Mouse (Mus musculus) midbrain, embryonic 10.5 days (tissue): Measurements from ENCODE around the gene Ppp3cb. TPM values are rescaled to one million over a fixed set of nuclear protein-coding genes. Genes with fewer than 3 reads are reported as not detected.
A peak's percentile ranks its signal among the peaks of the same experiment; 100 is the strongest.

ENCODE experiments used
- DNase-seq: peaks from one replicate; pipeline ENCODE4 v3.0.0-alpha.2; 2017; ENCODE audit warnings: low spot score
- H3K27ac ChIP-seq: fragments of 300-500 bp; sonication (generic); replicated peaks from 2 replicates; pipeline ENCODE4 v1.5.1; 2016; ENCODE audit warnings: mild to moderate bottlenecking
- H3K27me3 ChIP-seq: fragments of 300-500 bp; sonication (generic); 2 replicates; pipeline ENCODE4 v1.6.1; 2016; ENCODE audit warnings: low read depth, mild to moderate bottlenecking; ENCODE audit not compliant: poor library complexity, severe bottlenecking
- H3K36me3 ChIP-seq: fragments of 300-500 bp; sonication (generic); 2 replicates; pipeline ENCODE4 v1.6.1; 2016; ENCODE audit warnings: mild to moderate bottlenecking, moderate library complexity
- H3K4me1 ChIP-seq: fragments of 300-500 bp; sonication (generic); 2 replicates; pipeline ENCODE4 v1.6.1; 2016
- H3K4me3 ChIP-seq: fragments of 300-500 bp; sonication (generic); 2 replicates; pipeline ENCODE4 v1.5.1; 2016; ENCODE audit warnings: mild to moderate bottlenecking, moderate library complexity
- H3K9me3 ChIP-seq: fragments of 300-500 bp; sonication (generic); replicated peaks from 2 replicates; pipeline ENCODE4 v1.6.1; 2016; ENCODE audit warnings: mild to moderate bottlenecking
- WGBS: fragments of 180-500 bp; shearing (Covaris S2); methylation state at CpG from one replicate; pipeline ENCODE4 v1.1.7; 2016; 5-methylcytosine and 5-hydroxymethylcytosine counted together
- polyA plus RNA-seq: library from polyadenylated mRNA; unstranded; fragments of >200 nt; fragmentation: Nextera tagmentation; extraction: Ambion mirVana; gene quantifications from 2 replicates; pipeline ENCODE4 v1.2.1, GENCODE M21; 2016

Gene Ppp3cb
- polyA plus RNA-seq, 1 experiment from 2014 or later: 40.9 TPM

GRCm38 (mm10) chr14:20529643-20530042, 16.7 kb downstream of the Ppp3cb start:
- H3K27me3 ChIP-seq: no peaks in the 10 kb centered on the region
- peaks cover 55% of the 10 kb centered on the region for H3K36me3 ChIP-seq
- WGBS: 95% methylated on average over 4 of the region's 4 CpGs
- no peaks in the 10 kb centered on the region for H3K9me3 ChIP-seq
- no peak overlapping the region for H3K27ac ChIP-seq
- H3K4me1 ChIP-seq: no peaks in the 10 kb centered on the region
- DNase-seq: no peak
- no peak overlapping the region for H3K4me3 ChIP-seq

GRCm38 (mm10) chr14:20520179-20520578, 26.2 kb downstream of the Ppp3cb start:
- no peaks in the 10 kb centered on the region for H3K27me3 ChIP-seq
- no peak overlapping the region for H3K4me3 ChIP-seq
- WGBS: 95% methylated on average over 2 of the region's 2 CpGs
- H3K27ac ChIP-seq: no peak overlapping the region
- no peak for DNase-seq
- H3K9me3 ChIP-seq: no peaks in the 10 kb centered on the region
- peaks cover 80% of the 10 kb centered on the region for H3K36me3 ChIP-seq
- H3K4me1 ChIP-seq: no peaks in the 10 kb centered on the region

GRCm38 (mm10) chr14:20508424-20508823, 37.9 kb downstream of the Ppp3cb start:
- no peak for DNase-seq
- peaks cover 68% of the 10 kb centered on the region for H3K36me3 ChIP-seq

GRCm38 (mm10) chr14:20502966-20503365, 43.4 kb downstream of the Ppp3cb start:
- Histone ChIP-seq H3K27me3 (no peaks in the 10 kb centered on the region), H3K4me1 (no peaks in the 10 kb centered on the region), H3K4me3 (no peak overlapping the region), H3K27ac (no peak overlapping the region), H3K36me3 (peaks cover 64% of the 10 kb centered on the region), H3K9me3 (no peaks in the 10 kb centered on the region)
- no peak for DNase-seq
- 96% methylated on average over 10 of the region's 10 CpGs for WGBS

More at GRCm38 (mm10) chr14:20508424-20508823, 37.9 kb downstream of the Ppp3cb start:
- H3K27me3 ChIP-seq: no peaks in the 10 kb centered on the region
- no peak overlapping the region for H3K27ac ChIP-seq
- H3K4me3 ChIP-seq: no peak overlapping the region
- WGBS: 84% methylated on average over 2 of the region's 2 CpGs
- no peaks in the 10 kb centered on the region for H3K4me1 ChIP-seq
- H3K9me3 ChIP-seq: no peaks in the 10 kb centered on the region

- 92% methylated on average over 3 of the region's 3 CpGs for WGBS
- DNase-seq: no peak
- no peak overlapping the region for H3K27ac ChIP-seq
Measured at GRCm38 (mm10) chr14:20499982-20500381, 46.4 kb downstream of the Ppp3cb start.

GRCm38 (mm10) chr14:20496603-20497002, 49.8 kb downstream of the Ppp3cb start, which contains the start of gene Mss51:
Gene Mss51, minus strand, starts transcription at chr14:20496901.
- WGBS: 83% methylated on average over 2 of the region's 2 CpGs
- Histone ChIP-seq H3K27ac (no peak within 1 kb of the TSS), H3K4me1 (no peaks in the 10 kb centered on the region), H3K4me3 (no peak within 1 kb of the TSS), H3K9me3 (no peaks in the 10 kb centered on the region), H3K36me3 (peaks cover 81% of the 10 kb centered on the region), H3K27me3 (no peaks in the 10 kb centered on the region)
- DNase-seq: no peak

More at GRCm38 (mm10) chr14:20499982-20500381, 46.4 kb downstream of the Ppp3cb start:
- no peak overlapping the region for H3K4me3 ChIP-seq
- no peaks in the 10 kb centered on the region for H3K27me3 ChIP-seq
- no peaks in the 10 kb centered on the region for H3K4me1 ChIP-seq
- H3K9me3 ChIP-seq: no peaks in the 10 kb centered on the region
- H3K36me3 ChIP-seq: peaks cover 77% of the 10 kb centered on the region

GRCm38 (mm10) chr14:20486031-20486430, 60.3 kb downstream of the Ppp3cb start:
- Histone ChIP-seq H3K27me3 (no peaks in the 10 kb centered on the region), H3K4me1 (no peaks in the 10 kb centered on the region; the same call in 1 of the 2 replicates), H3K27ac (no peak overlapping the region), H3K9me3 (no peaks in the 10 kb centered on the region), H3K36me3 (peaks cover 55% of the 10 kb centered on the region), H3K4me3 (no peak overlapping the region)
- 95% methylated on average over 5 of the region's 5 CpGs for WGBS
- no peak for DNase-seq

GRCm38 (mm10) chr14:20482051-20482751, 64.2 kb downstream of the Ppp3cb start:
- no peak overlapping the region for H3K27ac ChIP-seq
- peaks cover 13% of the 10 kb centered on the region for H3K27me3 ChIP-seq
- H3K4me1 ChIP-seq: peaks cover 19% of the 10 kb centered on the region
- WGBS: 93% methylated on average over 7 of the region's 7 CpGs
- no peaks in the 10 kb centered on the region for H3K9me3 ChIP-seq
- peaks cover 34% of the 10 kb centered on the region for H3K36me3 ChIP-seq
- no peak overlapping the region for H3K4me3 ChIP-seq
- DNase-seq: no peak

GRCm38 (mm10) chr14:20481211-20481610, 65.2 kb downstream of the Ppp3cb start:
- Histone ChIP-seq H3K27ac (no peak overlapping the region), H3K27me3 (peaks cover 13% of the 10 kb centered on the region), H3K4me1 (peaks cover 24% of the 10 kb centered on the region), H3K36me3 (peaks cover 26% of the 10 kb centered on the region), H3K9me3 (no peaks in the 10 kb centered on the region), H3K4me3 (no peak overlapping the region)
- 25% methylated on average over 5 of the region's 5 CpGs for WGBS
- peak; percentile 26 for DNase-seq

GRCm38 (mm10) chr14:20480195-20480579, 66.2 kb downstream of the Ppp3cb start:
- Histone ChIP-seq H3K4me3 (peak overlapping the region; percentile 76), H3K27ac (no peak overlapping the region), H3K4me1 (peaks cover 24% of the 10 kb centered on the region), H3K9me3 (no peaks in the 10 kb centered on the region), H3K27me3 (peaks cover 13% of the 10 kb centered on the region), H3K36me3 (peaks cover 19% of the 10 kb centered on the region)
- DNase-seq: no peak
- WGBS: 88% methylated on average over 1 of the region's 1 CpGs

GRCm38 (mm10) chr14:20479291-20480194, 66.8 kb downstream of the Ppp3cb start, which contains the start of gene Anxa7:
Gene Anxa7, minus strand, starts transcription at chr14:20480133.
- peaks cover 13% of the 10 kb centered on the region for H3K36me3 ChIP-seq
- H3K27me3 ChIP-seq: peaks cover 13% of the 10 kb centered on the region
- H3K4me1 ChIP-seq: peaks cover 24% of the 10 kb centered on the region
- H3K27ac ChIP-seq: peak within 1 kb of the TSS; percentile 76
- 2% methylated on average over 48 of the region's 48 CpGs for WGBS
- DNase-seq: peak; percentile 64
- no peaks in the 10 kb centered on the region for H3K9me3 ChIP-seq
- peak within 1 kb of the TSS; percentile 76 for H3K4me3 ChIP-seq

GRCm38 (mm10) chr14:20478801-20479200, 67.6 kb downstream of the Ppp3cb start:
- WGBS: 25% methylated on average over 7 of the region's 7 CpGs
- no peak for DNase-seq
- Histone ChIP-seq H3K27me3 (peaks cover 13% of the 10 kb centered on the region), H3K36me3 (peaks cover 5% of the 10 kb centered on the region), H3K4me3 (peak overlapping the region; percentile 76), H3K9me3 (no peaks in the 10 kb centered on the region), H3K4me1 (peaks cover 24% of the 10 kb centered on the region), H3K27ac (no peak overlapping the region)
